Mouse (Mus musculus) adrenal gland, adult 2 months (tissue): ENCODE measurements around the gene Blvrb. TPM values are rescaled to one million over a fixed set of nuclear protein-coding genes. Genes with fewer than 3 reads are reported as not detected.

ENCODE experiments used
- DNase-seq: peaks from one replicate; pipeline ENCODE4 v3.0.0; 2021
- polyA plus RNA-seq: library from polyadenylated mRNA; depleted of rRNA; stranded (reverse); fragments of >200 nt; gene quantifications from 2 replicates; pipeline ENCODE4 v1.2.3, GENCODE M21; 2012; rRNA removed
- total RNA-seq, 2 experiments: library from RNA; stranded (reverse); gene quantifications; 2 replicates each; pipeline ENCODE4 v1.2.3; 2021

Blvrb gene
- total and polyA plus RNA-seq, 3 experiments, result 48.4 to 70.2 (median 51.1) TPM

DNA sequence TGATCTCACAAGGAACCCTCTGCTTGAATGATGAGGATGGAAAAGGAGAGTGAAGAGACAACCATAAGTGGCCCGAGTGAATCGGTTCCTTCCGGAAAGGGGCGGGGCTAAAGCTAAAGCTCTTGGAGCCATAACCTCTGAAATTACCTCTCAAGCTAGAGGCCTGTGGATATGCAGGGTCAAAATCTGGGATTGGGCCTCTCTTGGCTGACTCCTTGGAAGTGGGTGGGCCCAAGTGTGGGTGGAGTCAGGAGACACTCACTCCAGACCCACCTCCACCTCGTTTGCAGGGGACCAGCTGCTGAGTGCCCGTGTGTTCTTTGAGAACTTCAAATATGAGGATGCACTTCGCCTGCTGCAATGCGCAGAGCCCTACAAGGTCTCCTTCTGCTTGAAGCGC lies 67.2 kb downstream of the Blvrb start:
- DNase-seq, result no peak

Other genes with a start within 250 kb of the Blvrb start
- 10 to 100 TPM; 12.7 to 15.5 TPM for gene Itpkc, start 219.3 kb upstream of the Blvrb start, total RNA-seq
- 10.1 and 10.6 TPM in 2 replicates for gene Itpkc, start 219.3 kb upstream of the Blvrb start, polyA plus RNA-seq
- gene Coq8b, start 215.0 kb upstream of the Blvrb start, total RNA-seq, result 10 to 100 TPM; 49.7 to 64.4 TPM
- gene Coq8b, start 215.0 kb upstream of the Blvrb start, polyA plus RNA-seq, result 175 and 219 TPM in 2 replicates
- 10 to 100 TPM in 1 of 2 experiments, 1 to 10 TPM in 1; 5.2 to 13.3 TPM for gene Numbl, start 189.5 kb upstream of the Blvrb start, total RNA-seq
- 37.2 and 48.0 TPM in 2 replicates for gene Numbl, start 189.5 kb upstream of the Blvrb start, polyA plus RNA-seq
- gene Ltbp4, start 110.3 kb upstream of the Blvrb start, total RNA-seq, result 10 to 100 TPM; 70.3 to 94.7 TPM
- gene Ltbp4, start 110.3 kb upstream of the Blvrb start, polyA plus RNA-seq, result 253 and 263 TPM in 2 replicates
- 10 to 100 TPM; 11.3 to 22.5 TPM for gene Shkbp1, start 92.0 kb upstream of the Blvrb start, total RNA-seq
- 60.8 and 74.5 TPM in 2 replicates for gene Shkbp1, start 92.0 kb upstream of the Blvrb start, polyA plus RNA-seq
- gene Gm20479, start 90.6 kb upstream of the Blvrb start, total RNA-seq, result 1 to 10 TPM in 1 of 2 experiments, not detected in 1; 6.3 TPM
- 0.28 TPM in 2 replicates for gene Gm20479, start 90.6 kb upstream of the Blvrb start, polyA plus RNA-seq
- gene Sptbn4, start 292 bp upstream of the Blvrb start, total RNA-seq, result 1 to 10 TPM; 1.5 to 1.9 TPM
- 0.84 and 2.3 TPM in 2 replicates for gene Sptbn4, start 292 bp upstream of the Blvrb start, polyA plus RNA-seq
- 10 to 100 TPM; 11.6 to 21.0 TPM for gene Sertad3, start 25.8 kb downstream of the Blvrb start, total RNA-seq
- 20.0 and 20.9 TPM in 2 replicates for gene Sertad3, start 25.8 kb downstream of the Blvrb start, polyA plus RNA-seq
- 10 to 100 TPM; 17.9 to 25.6 TPM for gene Sertad1, start 38.9 kb downstream of the Blvrb start, total RNA-seq
- 57.7 and 60.5 TPM in 2 replicates for gene Sertad1, start 38.9 kb downstream of the Blvrb start, polyA plus RNA-seq
- gene Prx, start 51.3 kb downstream of the Blvrb start, total RNA-seq, result 1 to 10 TPM; 1.4 to 4.0 TPM
- gene Prx, start 51.3 kb downstream of the Blvrb start, polyA plus RNA-seq, result 2.0 and 2.2 TPM in 2 replicates
- under 1 TPM; 0.21 to 0.29 TPM for gene Hipk4, start 75.3 kb downstream of the Blvrb start, total RNA-seq
- 0.82 and 1.1 TPM in 2 replicates for gene Hipk4, start 75.3 kb downstream of the Blvrb start, polyA plus RNA-seq
- gene Pld3, start 105.2 kb downstream of the Blvrb start, total RNA-seq, result 100 to 1,000 TPM; 111 to 179 TPM
- 202 and 253 TPM in 2 replicates for gene Pld3, start 105.2 kb downstream of the Blvrb start, polyA plus RNA-seq
- 10 to 100 TPM; 12.8 to 15.9 TPM for gene 2310022A10Rik, start 105.3 kb downstream of the Blvrb start, total RNA-seq
- 22.5 and 27.7 TPM in 2 replicates for gene 2310022A10Rik, start 105.3 kb downstream of the Blvrb start, polyA plus RNA-seq
- gene Akt2, start 143.6 kb downstream of the Blvrb start, total RNA-seq, result 100 to 1,000 TPM; 219 to 227 TPM
- gene Akt2, start 143.6 kb downstream of the Blvrb start, polyA plus RNA-seq, result 128 and 143 TPM in 2 replicates
- gene Ttc9b, start 205.9 kb downstream of the Blvrb start, total RNA-seq, result not detected
- gene Ttc9b, start 205.9 kb downstream of the Blvrb start, polyA plus RNA-seq, result 0.06 and 0.48 TPM in 2 replicates
- 10 to 100 TPM; 21.9 to 35.1 TPM for gene Map3k10, start 226.6 kb downstream of the Blvrb start, total RNA-seq
- gene Map3k10, start 226.6 kb downstream of the Blvrb start, polyA plus RNA-seq, result 65.4 and 93.7 TPM in 2 replicates
- 1 to 10 TPM in 1 of 2 experiments, under 1 TPM in 1; 0.81 to 1.7 TPM for gene Zfp607b, start 241.4 kb downstream of the Blvrb start, total RNA-seq
- 0.10 and 0.31 TPM in 2 replicates for gene Zfp607b, start 241.4 kb downstream of the Blvrb start, polyA plus RNA-seq